Mouse (Mus musculus): ENCODE data around the gene Gclm. TPM values are rescaled to one million over a fixed set of nuclear protein-coding genes. Genes with fewer than 3 reads are reported as not detected.

Gclm gene
- polyA plus RNA-seq (2017; shearing (Covaris generic)), result 68.2 TPM

DNA sequence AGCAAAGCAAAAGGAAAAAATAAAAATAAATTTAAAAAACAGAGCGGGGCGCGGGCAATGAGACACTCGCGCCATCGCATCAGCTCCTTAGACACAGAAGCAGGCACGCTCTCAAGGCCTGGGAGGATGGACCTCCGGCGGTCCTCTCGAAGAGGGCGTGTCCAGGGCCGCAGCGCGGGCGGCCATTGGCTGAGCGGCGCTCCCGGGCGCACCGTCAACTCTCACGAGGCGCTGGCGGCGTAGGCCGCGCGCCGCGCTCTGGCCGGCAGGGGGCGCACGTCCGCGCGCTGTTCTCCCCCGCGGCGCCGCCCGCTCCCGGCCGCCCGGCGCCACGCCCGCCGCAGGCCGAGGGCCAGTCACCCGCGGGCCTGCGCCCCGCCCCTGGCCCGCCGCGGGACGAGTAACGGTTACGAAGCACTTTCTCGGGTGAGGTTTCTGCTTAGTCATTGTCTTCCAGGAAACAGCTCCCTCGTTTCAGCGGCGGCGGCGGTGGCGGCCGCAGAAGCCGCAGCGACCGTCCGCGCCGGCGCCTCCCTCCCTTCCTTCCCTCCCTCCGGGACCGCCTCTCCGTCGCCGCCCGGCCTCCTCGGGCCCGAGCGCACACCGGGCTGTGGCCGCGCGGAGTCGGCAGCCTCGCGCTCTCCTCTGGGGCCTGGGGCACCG, at the start of gene Gclm:
TSS of gene Gclm (plus strand) at position 343 of the 663 bp plus-strand sequence.

DNA sequence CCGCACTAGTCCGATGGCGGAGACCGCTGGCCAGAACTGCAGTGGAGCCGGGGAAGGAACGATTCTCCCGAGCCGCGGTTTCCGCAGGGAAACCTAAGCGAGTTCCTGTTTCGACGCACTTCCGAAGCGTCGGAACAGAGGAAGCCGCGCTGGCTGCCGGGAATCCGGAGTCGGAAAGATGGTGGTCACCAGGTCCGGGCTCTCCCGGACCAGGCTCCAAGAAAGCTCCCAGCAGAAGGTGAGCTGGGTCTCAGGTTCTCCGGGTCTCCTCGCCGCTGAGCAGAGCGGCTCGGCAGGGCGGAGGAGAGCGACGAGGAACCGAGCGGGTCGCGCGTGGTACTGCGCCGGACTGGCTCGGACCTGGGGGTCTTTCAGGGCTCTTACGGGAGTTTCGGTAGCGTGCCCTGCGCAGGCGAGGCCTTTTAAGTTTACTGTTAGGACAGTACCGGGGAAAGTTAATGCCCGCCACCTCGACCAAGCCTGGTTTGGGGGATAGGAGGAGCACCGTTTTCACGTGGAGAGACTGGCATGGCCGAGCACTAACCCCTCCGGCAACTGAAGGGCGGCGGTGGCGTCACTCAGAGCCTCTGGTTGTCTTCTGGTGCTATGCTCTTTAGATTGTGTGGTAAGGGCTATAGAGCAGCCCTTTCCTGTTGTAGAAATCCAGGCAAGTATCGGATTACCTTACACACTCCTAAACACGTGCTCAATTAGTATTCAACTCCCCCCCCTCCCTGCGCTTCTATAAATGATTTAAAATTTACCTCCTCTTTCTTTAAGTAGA, 29.1 kb downstream of the Gclm start, which contains the start of gene Dnttip2:
TSS of gene Dnttip2 (plus strand) at position 148 of the 784 bp plus-strand sequence.

DNA sequence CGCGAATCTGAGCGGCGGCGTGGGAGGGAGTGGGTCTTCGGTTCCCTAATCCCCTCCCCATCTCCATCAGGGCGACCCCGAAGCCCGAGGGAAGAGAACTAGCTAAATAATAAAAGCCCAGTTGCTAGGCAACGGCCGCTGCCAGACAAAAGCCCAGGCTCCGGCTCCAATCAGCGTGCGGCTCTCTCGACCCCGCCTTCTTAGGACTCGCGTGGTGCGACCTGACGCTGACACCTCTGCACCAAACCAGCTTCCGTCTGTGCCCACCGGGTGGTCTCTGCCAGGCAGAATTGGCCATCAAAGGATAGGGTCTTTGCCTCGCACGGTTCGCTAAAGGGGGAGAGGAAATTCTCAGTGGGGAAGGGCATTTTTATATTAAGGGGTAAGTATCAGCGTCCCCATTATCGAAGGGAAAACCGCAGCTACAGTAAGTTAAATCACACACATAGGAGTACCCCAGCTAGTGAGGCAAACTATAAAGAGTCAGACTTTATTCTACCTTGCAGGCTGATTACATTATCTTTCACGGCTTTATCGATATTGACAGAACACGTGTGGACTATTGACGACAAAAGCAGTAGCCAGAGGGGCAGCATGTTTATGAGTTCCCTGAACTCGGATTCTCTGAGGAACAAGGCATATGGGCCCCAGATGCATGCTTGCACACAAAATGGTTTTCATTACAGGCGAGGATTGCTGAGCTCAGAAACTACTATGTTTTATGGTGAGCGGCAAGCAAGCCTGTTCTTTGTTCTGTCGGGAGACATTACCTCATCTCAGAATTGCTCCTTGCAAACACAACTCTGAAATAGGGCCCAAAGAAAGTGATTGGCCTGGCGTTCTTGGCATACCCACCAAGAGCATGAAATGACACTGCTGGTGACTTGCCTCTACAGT, 48.8 kb downstream of the Gclm start, which contains the start of gene Bcar3:
TSS of gene Bcar3 (plus strand) at position 183 of the 897 bp plus-strand sequence.

Other genes with a start within 250 kb of the Gclm start
- not detected for gene Abca4, start 201.1 kb upstream of the Gclm start, polyA plus RNA-seq (2017; shearing (Covaris generic))
- 119 TPM for gene Dnttip2, start 28.8 kb downstream of the Gclm start, polyA plus RNA-seq (2017; shearing (Covaris generic))
- not detected for gene Bcar3, start 48.6 kb downstream of the Gclm start, polyA plus RNA-seq (2017; shearing (Covaris generic))

Data from naive thymus-derived CD4-positive, alpha-beta T cell, adult 5 months (primary cell).